Mouse (Mus musculus): ENCODE data around the gene Galc.
A peak's percentile ranks its signal among the peaks of the same experiment; 100 is the strongest.

Galc gene

DNA sequence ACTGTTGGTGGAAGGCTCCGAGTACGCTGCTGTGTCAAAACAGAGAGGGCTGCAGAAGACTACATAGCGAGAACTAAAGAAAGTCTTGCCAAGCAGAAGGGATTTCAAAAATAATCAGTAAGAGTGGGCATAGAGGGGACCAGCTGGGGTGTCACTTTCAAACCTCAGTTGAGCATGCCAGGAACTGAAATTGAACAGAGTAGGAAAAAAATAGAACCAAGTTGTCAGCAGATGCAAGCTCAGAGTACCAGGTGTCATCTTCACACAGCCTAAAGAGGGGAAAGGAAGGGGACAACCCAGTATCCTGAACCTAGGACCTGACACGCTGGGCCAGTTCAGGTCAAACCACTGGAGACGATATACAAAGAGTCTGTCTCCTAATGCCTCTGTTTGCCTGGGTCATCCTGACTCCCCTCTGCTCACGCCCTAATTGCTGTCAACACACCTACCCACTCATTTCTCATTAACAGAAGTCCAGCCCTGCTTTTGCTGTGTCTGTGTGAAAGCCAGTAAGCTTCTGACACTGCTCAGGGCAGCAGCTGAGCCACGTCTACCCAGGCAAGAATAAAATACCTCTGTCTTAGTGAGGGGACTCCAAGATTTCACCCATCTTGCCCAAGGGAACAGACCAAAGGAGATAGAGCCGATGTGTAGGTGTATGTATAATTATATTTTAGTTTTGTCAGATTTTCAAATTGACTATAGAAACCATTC is 71.9 kb downstream of the Galc start:
- DNase-seq (ENCODE audit: inconsistent age in 2 of 2, low spot score in 1 of 2) = no peak

DNA sequence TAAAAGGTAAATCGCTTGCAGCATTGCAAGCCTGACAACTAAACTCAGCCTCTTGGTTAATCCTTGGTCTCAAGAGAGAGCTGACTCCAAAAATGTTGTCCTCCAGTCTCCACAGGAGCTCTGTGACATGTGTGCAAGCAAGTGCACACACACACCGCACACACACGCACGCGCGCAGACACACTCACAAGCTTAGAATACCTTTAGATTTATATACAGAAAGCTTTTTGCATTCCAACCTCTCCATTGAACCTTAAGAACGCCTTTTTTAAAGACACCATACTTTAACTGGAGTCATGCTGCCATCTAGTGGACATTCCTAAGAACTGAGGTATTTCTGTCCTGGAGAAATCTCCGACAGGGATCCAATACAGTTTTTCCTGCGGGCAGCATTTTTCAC is 77.5 kb downstream of the Galc start:
- peak in 1 of 2 experiments; percentile 73 for DNase-seq (ENCODE audit: inconsistent age in 2 of 2, low spot score in 1 of 2)

DNA sequence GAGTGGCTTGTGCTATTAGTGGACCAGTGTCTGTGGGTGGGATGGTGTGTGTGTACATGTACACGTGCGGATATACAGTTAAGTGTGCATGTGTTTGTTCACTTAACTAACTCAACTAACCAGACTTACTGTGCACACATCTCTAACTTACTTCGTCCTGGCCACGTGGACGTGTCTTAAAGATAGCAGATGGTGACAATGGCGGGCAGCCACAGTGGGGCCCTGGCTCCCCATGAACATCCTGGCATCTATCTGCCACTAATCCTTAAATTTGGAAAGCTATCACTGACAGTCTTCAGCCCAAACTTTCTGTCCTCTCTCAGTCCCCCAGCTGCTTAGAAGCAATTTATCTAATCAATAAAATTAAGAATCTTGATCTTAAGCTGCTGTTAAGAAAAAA is 78.5 kb downstream of the Galc start:
- no peak for DNase-seq (ENCODE audit: inconsistent age in 2 of 2, low spot score in 1 of 2)

DNA sequence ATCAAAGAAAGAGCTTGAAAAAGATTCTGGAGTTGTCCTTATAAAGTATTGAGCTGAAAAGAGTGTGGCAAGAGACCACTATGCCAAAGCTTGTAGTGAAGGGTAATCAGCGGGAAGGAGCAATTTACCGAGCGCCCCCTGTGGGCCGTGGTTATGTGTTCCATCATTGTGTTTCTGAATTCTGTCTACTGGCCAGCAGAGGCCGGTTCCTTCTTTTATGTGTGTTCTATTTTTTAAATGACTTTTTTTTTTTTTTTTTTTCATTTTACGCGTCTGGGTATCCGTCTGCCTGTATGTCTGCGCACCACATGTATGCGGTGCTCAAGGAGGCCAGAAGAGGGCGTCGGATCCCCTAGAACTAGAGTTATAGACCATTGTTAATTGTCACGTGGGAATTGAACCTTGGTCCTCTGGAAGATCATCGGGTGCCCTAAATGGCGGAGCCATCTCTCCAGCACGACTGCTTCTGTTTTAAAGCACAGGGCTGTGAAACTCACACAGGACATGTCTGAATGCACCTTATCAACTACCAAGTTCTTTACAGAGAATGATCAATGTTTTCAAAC is 78.9 kb downstream of the Galc start:
- DNase-seq (ENCODE audit: inconsistent age in 2 of 2, low spot score in 1 of 2) = no peak

DNA sequence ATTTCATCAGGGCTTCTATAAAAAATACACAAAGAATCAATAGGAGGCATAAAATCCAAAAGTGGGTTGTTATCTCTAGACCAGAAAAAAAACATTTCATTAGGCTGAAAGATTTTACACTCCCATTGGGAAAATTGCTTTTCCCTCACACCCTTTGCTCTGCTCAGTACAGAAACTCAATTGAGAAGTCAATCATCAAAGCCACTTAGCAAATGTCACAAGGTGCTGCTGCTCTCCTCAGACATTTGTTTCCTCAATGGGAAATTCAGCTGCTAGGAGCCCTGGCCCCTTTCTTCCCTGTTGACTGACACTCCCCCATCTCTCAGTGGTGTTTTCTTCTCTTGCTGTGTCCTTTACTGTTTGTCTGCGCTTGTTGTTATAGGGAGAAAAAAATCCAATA is 79.8 kb downstream of the Galc start:
- no peak for DNase-seq (ENCODE audit: inconsistent age in 2 of 2, low spot score in 1 of 2)

DNA sequence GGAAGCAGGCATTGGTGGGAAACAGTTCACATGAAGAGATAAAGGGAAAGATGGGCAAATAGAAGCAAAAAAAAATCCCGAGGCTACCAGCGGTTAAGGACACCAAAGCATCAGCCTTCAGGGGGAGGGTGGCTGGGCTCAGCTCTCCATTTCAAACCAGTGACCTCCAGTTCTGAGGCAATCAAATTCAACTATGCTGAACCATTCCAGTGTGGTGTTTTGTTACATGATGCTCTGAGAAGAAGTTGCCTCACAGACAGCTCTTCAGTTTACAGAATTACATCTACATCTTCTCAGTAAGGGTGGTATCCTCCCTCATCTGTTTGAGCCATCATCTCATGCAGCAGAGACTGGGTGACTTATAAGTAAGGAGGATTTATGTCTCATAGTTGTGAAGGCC is 82.6 kb downstream of the Galc start:
- DNase-seq (ENCODE audit: inconsistent age in 2 of 2, low spot score in 1 of 2) = no peak

DNA sequence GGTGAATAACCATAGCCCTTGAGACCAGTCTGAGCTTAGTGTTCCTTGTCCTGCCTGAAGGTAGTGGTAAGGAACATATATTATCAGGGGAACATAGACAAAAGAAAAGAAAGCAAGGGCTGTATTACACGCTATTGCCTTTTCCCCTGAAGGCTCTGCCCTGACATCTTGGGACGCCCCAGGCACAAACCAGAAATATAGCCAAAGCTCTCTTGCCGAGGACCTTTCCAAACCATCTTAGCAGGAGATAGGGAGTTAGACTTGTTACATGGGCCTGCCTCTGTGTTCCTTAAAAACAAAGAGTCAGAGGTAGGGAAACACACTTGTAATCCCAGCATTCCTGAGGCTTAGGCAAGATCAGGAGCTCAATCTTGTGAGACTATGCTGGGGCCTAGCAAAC is 97.4 kb downstream of the Galc start:
- DNase-seq (ENCODE audit: inconsistent age in 2 of 2, low spot score in 1 of 2) = no peak

DNA sequence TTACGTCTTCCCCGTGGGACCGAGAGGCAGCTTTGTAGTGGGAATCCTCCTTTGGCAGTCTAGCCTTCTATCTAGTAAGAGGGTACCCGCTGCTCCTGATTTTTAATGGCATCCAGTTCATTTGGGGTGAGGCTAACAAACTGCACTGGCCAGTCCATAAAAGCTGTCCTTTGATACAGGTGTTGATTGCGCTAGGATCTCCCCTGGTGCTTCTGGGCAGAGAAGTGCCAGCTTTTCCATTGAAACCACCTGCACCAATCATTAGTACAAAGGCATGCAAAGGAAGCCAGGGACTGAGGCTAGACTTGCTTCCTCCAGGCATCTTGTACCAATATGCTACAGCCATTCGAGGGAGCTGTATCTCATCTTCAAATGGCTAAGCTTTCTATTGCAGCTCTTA is 98.4 kb downstream of the Galc start:
- DNase-seq (ENCODE audit: inconsistent age in 2 of 2, low spot score in 1 of 2) = no peak

Measured in adrenal gland, adult (tissue).